Mouse (Mus musculus) ES-CJ7 (cell line): ENCODE results near the gene Mgat5.
A peak's percentile ranks its signal among the peaks of the same experiment; 100 is the strongest.

Experiments
- DNase-seq: peaks from one replicate; pipeline ENCODE4 v3.0.0; 2011; ENCODE audit warnings: low read depth, low spot score

Gene Mgat5

DNA sequence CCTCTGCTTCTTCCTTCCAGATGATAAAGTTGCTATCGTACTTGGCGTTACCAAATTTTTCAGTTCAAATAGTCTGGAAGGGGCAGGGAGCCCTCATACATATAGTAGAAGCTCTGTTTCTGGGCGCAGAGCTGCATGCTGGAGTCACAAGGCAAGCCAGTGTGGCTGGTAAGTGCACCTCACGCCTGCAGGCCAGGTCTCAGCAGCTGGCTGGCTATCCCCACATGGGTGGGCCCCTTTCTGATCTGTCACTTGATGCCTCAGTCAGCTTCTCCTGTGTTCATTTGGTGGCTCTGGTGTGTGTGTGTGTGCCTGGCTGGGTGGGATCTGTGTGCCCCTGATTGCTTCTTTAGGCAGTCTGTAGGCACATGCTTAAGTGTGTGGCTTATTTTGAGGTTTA, 12.8 kb downstream of the Mgat5 start:
- DNase-seq: no peak

DNA sequence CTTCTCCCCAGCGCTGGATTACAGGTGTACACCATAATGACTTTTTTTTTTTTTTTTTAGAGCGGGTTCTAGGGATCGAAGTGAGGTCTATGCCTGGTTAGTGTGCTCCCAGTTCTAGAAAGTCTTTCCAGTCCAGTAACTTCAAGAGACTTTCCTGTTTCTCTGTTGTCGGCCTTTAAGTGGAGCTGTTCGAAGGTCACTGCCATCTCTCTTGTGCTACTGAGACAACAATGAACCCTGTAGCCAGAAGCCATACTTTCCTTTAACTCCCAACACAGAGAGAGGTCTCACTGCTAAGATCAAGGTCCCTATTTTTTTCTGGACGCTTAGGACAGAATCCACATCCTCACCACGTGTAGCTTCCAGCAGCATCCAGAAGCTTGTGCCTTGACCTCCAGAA, 13.4 kb downstream of the Mgat5 start:
- no peak for DNase-seq

DNA sequence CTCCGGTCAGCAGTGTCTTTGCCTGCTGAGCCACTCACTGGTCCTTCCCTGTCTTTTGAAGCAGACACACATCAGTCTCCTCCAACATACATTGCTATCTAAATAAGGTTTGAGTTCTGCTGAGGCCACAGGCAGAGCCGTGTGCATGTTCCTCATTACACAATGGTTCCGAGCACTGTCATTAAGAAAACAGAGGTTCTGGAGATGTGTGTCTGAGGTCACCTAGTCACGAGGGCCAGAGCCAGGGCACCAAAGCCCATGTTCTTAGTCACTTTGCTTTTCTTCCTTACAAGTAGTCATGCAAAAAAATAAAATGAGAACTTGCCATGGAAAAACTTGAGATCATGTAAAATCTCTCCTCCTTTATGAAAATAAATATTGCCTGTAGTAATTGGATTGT, 14.3 kb downstream of the Mgat5 start:
- DNase-seq: no peak

DNA sequence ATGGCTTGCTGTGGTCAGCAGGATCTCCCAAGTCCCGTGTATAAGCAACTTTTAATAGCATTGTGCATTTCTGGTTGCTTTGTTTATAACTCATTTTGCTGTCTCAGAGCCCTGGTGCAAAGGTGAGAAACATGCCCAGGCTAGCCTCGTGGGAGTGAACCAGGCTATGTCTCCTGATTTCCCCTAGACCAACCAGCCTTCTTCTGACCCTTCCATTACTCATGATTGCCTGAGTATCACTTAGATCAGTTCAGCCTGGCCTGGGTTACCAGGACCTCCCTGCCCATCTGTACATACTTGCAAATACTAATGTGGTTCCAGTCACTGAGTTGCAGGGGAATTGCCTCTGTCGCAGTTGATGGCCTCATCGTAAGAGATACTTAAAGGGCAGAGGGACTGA, 14.8 kb downstream of the Mgat5 start:
- DNase-seq: no peak

DNA sequence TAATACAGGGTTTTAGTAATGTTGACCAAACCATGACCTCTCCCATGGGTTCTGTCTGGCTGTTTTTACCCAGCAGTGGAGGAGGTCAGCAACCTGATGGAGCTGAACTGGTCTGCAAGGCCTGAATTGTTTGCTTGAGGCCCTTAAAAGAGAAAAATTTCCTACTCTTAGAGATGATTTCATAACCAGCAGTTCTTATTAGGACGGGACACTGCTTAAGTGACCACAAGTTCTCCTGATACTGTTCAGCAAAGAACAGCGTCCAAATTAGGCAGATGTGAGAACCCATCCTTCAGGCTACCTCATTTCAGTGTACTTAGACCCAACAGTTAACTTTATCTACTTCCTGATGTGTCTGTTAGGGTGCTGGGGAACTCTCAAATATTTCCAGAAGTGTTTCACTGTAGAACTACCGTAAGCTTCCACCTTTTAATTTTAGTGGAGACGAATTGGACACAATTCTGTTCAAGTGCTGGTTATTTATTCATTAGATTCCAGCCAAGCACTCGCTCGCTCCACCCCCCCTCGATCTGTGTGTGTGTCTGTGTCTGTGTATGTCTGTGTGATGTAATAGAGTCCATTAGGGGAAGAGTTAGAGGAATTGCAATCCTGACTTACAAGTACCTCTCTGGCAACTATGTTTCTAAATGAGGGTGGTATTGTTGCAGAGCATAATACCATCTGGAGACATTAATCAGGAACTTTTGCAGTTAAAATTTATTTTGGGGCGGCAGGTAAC, 17.4 kb downstream of the Mgat5 start:
- no peak for DNase-seq

DNA sequence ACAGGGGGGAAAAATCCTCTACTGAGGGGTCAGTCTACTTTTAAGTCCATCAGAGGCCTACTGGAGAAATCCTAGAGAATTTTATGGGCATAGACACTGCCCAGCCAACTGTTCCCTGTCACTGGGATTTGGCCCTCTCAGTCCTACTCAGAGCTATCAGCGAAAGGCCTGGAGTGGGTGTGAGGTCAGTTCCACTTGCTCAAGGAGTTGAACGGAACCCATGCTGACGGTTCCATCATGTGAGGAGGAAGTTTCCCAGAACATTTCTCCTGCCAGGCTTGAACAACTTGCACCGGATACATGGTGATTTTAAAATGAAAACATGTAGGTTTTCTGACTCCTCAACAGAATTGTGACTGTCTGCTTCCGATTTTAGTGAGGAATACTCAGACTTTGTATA, 20.2 kb downstream of the Mgat5 start:
- DNase-seq: no peak

DNA sequence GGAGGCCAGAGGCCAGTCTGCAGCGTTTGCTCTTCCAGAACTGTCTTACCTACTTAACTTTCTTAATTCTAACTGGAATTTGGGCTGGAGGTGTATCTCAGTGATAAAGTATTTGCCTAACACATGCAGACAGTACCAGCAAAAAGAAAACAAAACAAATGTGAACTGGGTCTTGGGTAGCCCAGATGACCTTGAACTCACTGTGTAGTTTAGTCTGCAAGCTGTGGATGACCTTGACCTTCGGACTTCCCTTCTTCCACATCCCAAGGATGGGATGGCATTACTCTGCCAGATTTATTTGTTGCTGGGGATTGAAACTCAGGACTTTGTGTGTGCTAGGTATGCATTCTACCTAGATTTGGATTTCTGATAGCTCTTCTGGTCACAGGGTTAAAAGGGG, 24.2 kb downstream of the Mgat5 start:
- peak; percentile 65 for DNase-seq

DNA sequence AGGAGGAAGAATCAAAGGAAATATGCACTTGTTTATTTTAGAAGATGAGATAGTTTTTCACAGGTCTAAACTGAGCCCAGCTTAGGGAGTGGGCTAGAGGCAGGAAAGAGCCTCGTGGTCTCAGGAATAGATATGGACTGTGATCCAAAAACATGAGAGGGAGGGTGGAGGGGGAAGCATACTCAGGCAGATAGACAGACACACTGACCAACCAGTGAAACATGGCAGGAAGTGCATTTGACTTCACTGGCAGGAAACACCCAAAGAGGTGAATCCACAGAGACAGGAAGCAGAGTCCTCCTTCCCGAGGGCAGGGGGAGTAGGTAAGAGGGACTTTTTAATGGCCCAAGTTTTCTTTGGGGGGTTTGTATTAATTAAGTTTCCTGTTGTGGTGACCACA, 25.7 kb downstream of the Mgat5 start:
- DNase-seq: no peak

DNA sequence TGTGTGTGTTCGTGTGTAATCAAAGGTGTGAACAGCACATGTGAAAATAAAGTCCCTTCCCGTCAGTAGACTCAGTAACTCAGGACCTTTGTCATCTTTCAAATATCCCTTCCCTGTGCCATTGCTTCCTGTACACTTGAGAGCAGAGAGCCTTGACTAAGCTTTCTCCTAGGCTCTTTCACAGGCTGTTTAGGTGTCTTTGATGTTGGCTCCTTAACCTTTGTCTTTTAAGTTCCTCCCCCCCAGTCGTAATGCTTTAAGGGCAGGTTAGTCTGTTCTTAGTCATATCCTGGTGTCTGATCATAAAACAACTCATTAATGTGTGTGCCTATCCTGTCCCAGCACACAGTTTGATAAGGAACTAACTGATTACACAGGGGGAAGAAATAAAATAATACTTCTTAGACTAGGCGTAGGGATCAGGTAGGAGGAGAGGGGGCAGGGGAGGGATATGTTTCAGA, 28.4 kb downstream of the Mgat5 start:
- DNase-seq: no peak

DNA sequence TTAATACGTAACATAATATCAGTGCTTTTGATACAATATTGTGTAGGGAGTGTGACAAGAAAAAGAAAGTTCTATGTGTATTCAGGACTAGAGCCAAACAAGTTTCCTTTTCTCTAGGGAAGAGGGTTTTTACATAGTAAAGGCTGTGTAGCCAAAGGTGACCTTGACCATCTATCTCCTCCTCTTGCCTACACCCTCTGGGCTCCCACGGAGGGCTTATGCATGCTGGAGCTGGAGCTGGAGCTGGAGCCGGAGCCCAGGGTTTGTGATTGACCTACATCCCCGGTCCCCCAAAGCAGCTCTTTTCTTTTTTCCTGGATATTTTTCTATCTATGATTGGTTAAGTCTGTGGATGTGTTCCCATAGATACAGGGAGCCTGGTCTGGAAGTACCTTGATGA, 30.3 kb downstream of the Mgat5 start:
- peak; percentile 82 for DNase-seq

DNA sequence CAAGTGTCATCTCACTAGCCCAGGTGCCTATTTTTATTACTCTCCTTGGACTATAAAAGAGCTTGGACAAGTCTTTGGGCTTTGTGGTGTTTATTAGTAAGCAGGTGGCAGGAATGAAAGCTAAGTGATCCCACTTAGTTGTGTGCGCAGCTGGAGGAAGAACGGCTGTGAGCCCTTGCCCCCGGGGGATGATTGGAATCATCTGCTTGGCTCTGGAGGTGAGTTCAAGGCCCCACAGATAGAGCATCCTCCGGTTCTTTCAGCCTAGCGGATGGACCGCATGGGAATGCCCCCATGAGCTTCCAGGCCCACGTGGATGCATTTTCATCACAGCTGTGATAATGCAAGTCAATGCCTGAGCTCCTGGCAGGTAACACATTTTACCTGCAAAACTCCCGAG, 31.6 kb downstream of the Mgat5 start:
- DNase-seq: peak; percentile 51

DNA sequence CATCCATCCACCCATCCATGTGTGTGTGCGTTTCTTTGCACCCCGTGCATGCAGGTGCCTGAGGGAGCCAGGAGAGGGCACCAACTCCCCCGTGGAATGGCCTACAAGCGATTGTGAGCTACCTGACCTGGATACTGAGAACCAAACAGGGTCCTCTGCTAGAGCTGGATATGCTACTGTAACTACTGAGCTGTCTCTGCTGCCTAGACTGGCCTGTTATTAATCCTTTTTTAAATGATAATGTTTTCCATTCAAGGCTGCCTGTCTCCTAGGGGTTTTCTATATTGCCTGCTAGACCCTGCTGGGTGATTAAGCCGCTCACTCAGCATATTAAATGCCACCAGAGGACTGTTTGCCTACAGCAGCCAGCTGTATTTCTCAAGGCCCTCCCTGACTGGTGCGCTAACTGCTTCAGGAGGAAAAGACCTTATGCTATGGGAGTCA, 34.1 kb downstream of the Mgat5 start:
- peak; percentile 84 for DNase-seq

DNA sequence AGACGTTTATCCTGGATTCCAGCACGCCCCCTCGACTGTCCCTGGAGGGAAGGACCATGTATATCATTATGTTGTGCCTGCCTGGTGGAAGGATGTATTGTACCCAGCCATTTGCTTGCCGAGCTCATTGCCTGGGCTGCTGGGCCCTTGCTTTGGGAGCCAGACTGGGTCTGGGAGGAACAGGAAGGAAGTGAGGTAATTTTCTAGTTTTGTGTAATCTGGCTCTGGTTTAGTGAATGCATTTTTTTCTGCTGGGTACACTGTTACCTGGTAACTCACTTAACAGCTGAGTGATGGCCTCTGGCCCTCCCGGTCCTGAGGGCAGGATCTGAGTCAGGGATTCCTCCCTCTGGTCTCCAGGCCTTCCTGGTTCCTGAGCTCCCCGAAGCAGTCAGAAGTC, 35.1 kb downstream of the Mgat5 start:
- no peak for DNase-seq

DNA sequence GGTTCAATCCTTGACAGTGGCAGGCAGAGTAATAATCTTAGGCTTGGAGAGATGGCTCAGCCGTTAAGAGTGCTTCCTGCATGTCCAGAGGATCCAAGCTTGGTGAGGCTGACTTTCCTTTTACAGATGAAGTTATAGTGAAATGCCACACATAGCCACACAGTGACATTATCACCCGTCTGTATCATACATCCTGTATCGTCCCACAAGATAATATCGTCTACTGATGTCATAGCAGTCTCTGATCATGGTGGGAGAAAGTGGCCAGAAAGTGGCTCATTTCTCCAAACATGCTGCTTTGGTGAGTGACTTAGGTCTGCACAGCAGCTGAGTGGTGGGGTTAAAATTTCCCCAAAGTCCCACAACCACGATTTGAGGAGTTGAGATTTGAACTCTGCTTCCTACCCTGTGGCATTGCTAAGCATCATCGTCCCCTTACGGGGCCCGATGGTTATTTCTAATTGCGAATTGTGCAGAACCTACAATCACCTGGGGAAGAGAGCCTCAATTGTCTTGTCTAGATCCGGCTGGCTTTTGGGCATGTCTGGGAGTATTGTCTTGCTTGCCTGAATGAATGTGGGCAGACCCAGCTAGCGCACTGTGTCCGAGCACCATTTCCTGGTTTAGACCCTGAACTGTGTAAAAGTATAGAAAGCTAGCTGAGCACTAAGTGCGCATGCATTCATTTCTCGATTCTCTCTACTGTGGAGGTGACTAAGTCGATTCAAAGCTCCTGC, 37.5 kb downstream of the Mgat5 start:
- DNase-seq: peak; percentile 64

DNA sequence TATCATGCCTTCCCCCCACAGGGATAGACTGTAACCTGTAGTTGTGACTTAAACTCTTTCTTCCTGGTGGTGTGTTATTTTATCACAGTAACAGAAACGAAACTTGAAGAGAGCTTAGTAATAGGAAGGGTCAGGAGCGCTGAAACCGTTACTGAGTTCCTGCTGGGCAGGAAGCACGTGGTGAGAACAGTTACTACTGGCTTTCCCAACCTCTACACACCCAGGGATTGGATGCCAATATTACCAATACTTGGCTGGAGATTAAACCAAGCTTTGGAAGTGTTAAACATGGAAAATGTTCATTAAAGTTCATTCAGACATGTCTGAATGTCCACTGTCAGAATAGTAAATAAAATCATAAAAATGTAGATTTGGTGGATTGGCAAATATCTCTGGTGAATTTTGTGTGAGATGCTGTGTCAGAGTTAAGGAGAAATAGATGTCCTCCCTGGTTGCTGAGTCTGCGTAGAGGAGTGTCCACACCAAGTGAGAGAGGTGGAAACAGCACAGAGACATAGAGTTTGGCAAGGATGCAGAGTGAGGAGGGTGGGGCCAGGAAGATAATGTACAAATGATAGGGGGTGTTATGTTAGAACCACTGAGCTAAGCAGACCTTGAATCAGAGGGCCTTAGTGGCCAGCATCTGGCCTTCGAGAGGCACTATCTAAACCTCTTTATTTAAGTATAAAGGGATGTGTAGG, 38.2 kb downstream of the Mgat5 start:
- no peak for DNase-seq

DNA sequence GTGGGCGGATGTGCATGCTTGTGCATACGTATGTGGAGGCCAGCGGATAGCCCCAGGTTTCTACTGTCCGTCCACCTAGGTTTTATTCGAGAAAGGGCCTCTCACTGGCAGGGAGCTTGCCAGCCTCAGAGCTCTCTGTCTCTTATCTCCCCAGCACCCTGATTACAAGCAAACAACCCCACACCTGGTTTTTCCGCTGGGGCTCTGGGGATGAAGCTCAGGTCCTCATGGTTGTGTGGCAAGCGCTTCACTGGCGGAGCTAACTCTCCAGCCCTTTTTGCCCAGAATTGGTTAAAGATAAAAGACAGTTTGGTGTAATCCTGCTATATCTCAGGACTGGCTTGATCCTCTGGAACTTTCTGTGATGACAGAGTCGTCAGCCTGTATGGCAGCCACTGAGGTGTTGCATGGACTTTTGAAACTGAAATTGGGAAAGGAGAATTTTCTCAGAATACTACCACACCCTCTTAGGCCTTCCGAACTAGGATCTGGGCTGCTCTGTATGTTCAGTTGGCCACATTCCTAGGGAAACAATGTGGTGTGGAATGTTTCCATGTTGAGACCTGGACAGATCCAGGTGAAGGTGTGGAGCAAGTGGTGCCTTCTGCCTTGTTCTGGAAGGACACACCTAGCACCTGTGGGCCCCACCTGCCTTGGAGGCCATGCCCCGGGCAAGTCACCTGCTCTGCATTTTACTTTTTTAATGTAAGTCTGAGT, 39.4 kb downstream of the Mgat5 start:
- peak; percentile 18 for DNase-seq

DNA sequence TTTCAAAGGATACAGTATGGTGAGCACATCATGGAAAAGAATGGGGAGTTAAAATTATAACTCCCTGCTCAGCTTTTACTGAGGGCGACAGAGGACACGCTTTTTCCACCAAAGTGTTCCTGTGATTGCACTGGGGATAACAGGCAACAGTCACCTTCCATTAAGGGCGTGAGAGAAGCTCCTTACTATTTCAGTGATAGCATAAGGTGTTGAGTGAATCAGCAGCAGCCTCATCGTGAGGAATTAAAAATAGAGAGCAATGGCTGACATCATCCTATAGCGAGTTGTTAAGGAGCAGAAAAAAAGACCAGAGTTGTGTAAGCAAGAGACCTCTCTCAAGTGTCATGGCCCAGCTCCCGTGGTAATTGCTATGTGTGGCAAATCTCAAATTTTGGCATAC, 41.3 kb downstream of the Mgat5 start:
- no peak for DNase-seq

DNA sequence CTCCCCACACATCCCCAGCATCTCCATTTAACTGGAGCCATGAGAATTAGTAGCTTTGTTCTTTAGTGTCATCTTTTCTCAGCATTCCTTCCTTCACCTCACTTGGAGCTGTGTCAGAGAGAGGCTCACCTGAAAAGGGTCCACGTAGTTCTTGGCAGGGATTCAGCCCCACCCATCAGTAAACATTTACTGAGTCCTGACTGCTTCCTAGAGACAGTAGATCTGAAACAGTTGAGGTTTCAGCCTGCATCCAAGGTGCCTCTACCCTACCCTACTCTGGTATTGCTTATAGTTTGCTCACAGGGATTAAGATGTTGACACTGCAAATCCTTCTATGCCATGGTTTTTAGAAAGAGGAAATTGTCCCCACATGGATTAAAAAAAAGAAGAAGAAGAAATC, 43.6 kb downstream of the Mgat5 start:
- no peak for DNase-seq

DNA sequence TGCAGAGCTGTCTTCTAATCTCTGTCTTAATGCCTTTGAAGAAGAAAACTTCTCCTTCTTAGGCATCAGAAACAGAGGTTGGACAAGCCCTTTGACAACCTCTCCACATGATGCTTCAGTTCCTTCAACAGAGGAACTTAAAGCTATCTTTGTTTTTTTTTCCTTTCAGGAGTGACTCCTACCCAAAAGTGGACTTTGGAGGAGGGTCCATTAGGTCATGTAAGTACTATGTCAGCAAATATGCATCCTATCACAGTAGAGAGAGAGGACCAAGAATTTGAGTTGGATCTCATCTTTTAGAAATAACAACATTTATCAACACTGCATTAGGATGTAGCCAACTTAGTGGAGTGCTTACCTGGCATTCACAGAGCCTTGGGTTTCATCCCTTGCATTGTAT, 44.8 kb downstream of the Mgat5 start:
- DNase-seq: no peak

DNA sequence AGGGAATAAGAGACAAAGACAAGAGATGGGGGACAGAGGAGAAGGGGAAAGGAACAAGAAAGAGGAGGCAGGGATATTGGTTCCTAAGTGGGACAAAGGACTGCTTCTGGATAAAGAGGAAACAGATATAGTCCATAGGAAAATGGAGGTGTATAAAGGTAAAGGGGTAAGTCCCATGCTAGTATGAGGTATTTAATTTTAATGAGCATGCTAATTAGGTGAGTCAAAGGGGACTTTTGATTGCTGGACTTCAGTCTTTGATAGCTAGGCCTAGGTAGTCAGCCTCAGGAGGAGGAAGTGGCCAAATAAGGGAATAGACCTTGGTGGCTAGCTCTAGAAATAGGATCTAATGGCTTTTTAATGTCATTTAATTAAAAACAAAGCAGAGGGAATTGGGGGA, 45.5 kb downstream of the Mgat5 start:
- DNase-seq: no peak

DNA sequence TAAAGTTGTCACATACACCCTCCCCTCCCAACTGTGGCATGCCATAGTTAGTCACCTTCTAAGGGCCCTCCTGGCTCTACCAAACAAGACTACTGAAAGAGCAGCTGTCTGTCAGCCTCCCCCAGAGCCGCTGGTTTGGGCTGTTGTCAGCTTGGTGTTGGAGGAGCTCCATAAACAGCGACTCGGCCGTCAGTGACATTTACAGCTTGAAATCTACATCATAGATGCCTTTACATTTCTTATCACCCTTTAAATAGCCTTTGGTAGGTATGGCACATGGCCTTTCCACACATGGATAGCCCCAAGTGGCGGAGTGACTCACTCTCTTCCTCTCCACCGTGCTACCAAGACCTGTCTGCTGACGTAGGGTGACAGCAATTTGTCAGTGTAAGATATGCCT, 46.9 kb downstream of the Mgat5 start:
- no peak for DNase-seq

DNA sequence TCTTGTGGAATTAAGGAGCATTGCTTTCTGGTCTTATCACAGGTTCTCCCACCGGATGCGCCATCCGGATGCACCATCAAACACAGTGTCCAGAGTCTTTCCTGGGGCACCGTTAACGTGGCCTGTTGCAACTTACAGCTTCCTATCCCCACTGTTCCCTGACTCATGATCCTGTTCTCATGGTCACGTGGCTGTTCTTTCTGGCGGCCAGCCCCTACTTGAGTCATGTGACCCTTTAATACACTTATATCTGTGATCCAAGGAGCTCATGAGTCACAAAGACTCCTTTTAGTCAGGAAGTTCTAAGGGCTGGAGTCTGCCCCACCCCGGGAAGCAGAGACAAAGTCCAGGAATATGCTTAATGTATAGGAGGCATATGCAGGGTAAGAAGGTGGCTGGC, 52.2 kb downstream of the Mgat5 start:
- no peak for DNase-seq
